Mouse (Mus musculus): Measurements from ENCODE around the gene Adrm1.

Gene Adrm1

GRCm38 (mm10) chr2:180184752-180185109 lies 13.4 kb downstream of the Adrm1 start:
- no peak for DNase-seq (ENCODE audit: low spot score in 2 of 2)

GRCm38 (mm10) chr2:180185686-180186085 lies 14.4 kb downstream of the Adrm1 start:
- DNase-seq (ENCODE audit: low spot score in 2 of 2), result no peak

GRCm38 (mm10) chr2:180187362-180187761 lies 16.1 kb downstream of the Adrm1 start:
- DNase-seq (ENCODE audit: low spot score in 2 of 2), result no peak

GRCm38 (mm10) chr2:180196610-180197322 lies 25.5 kb downstream of the Adrm1 start:
- DNase-seq (ENCODE audit: low spot score in 2 of 2), result no peak

GRCm38 (mm10) chr2:180197323-180198037 lies 26.2 kb downstream of the Adrm1 start:
- no peak for DNase-seq (ENCODE audit: low spot score in 2 of 2)

GRCm38 (mm10) chr2:180198782-180199181 lies 27.5 kb downstream of the Adrm1 start:
- DNase-seq (ENCODE audit: low spot score in 2 of 2), result no peak

GRCm38 (mm10) chr2:180200681-180201080 lies 29.4 kb downstream of the Adrm1 start:
- no peak for DNase-seq (ENCODE audit: low spot score in 2 of 2)

GRCm38 (mm10) chr2:180201303-180201702 lies 30.0 kb downstream of the Adrm1 start:
- DNase-seq (ENCODE audit: low spot score in 2 of 2), result no peak

GRCm38 (mm10) chr2:180202263-180202662 lies 31.0 kb downstream of the Adrm1 start:
- no peak for DNase-seq (ENCODE audit: low spot score in 2 of 2)

- no peak for DNase-seq (ENCODE audit: low spot score in 2 of 2)
Observed at GRCm38 (mm10) chr2:180202805-180203204, 31.5 kb downstream of the Adrm1 start.

- DNase-seq (ENCODE audit: low spot score in 2 of 2), result no peak
Observed at GRCm38 (mm10) chr2:180204501-180204900, 33.2 kb downstream of the Adrm1 start.

GRCm38 (mm10) chr2:180205083-180205955 lies 34.0 kb downstream of the Adrm1 start:
- no peak for DNase-seq (ENCODE audit: low spot score in 2 of 2)

- no peak for DNase-seq (ENCODE audit: low spot score in 2 of 2)
Observed at GRCm38 (mm10) chr2:180205956-180206280, 34.6 kb downstream of the Adrm1 start.

GRCm38 (mm10) chr2:180207840-180208239 lies 36.6 kb downstream of the Adrm1 start:
- DNase-seq (ENCODE audit: low spot score in 2 of 2), result no peak

- DNase-seq (ENCODE audit: low spot score in 2 of 2), result no peak
Observed at GRCm38 (mm10) chr2:180208976-180209375, 37.7 kb downstream of the Adrm1 start.

GRCm38 (mm10) chr2:180212255-180212654 lies 41.0 kb downstream of the Adrm1 start:
- no peak for DNase-seq (ENCODE audit: low spot score in 2 of 2)

GRCm38 (mm10) chr2:180214352-180214978 lies 43.2 kb downstream of the Adrm1 start:
- DNase-seq (ENCODE audit: low spot score in 2 of 2), result no peak

- DNase-seq (ENCODE audit: low spot score in 2 of 2), result no peak
Observed at GRCm38 (mm10) chr2:180215011-180215461, 43.8 kb downstream of the Adrm1 start.

- peak in 1 of 2 experiments; percentile 61 for DNase-seq (ENCODE audit: low spot score in 2 of 2)
Observed at GRCm38 (mm10) chr2:180215951-180216350, 44.7 kb downstream of the Adrm1 start.

GRCm38 (mm10) chr2:180216921-180217320 lies 45.6 kb downstream of the Adrm1 start:
- no peak for DNase-seq (ENCODE audit: low spot score in 2 of 2)

GRCm38 (mm10) chr2:180217587-180217986 lies 46.3 kb downstream of the Adrm1 start:
- DNase-seq (ENCODE audit: low spot score in 2 of 2), result peak in 1 of 2 experiments; percentile 72

GRCm38 (mm10) chr2:180218241-180218640 lies 47.0 kb downstream of the Adrm1 start:
- DNase-seq (ENCODE audit: low spot score in 2 of 2), result no peak

All from urinary bladder, postnatal 36 days (tissue).